In the genomic region with DNA sequence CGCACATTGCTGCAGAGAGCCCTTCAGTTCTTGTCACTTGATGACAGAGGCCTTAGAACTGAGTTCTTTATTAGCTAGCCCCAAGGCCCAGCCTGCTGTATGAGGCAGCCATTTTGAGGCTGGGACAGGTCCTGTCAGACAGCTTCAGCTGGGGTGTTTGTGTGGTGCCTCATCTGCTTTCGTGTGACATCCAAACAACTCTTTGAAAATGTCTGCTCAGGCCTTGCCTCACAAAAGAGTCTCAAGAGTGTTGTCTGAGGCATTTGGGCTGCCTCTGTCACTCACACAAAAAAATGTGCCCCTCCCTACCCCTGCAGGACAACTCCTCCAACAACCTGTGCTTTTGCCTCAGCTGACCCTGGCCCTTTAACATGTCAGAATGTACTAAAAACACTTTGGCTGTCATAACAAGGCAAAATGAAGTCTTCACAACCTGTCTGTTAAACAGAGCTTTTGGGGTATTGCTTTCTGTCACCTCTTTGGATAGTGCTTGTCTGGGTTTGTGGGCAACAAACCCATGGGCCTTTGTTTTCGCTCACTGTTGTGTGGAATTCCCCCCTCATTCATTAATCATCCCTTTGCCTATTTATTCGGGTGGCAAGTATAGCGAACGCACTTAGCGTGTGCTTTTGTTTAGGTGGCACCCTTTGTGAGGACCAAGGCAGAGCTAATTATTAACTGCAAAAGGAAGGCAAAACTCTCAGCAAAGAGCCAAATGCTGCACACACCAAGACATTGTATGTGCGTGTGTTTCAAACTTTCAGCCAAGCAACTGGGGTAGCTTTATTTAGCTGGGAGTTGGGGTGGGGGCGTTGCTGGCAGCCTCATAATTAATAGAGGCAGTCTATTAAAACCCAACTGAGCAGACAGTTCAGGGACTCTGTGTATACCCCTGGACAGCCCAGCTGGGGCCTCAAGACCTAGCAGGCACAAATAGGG, we compare ENCODE assay signal across 9 mouse cellular contexts.
A peak's percentile ranks its signal among the peaks of the same experiment; 100 is the strongest.
DNase-seq lines count a peak whose midpoint lies in the region; ATAC-seq and TF ChIP-seq lines count a peak whose summit lies in the region.
"Had no signal": no experiment of that assay in that cellular context is flagged by ENCODE, and none has a peak within 500 bp of the region (broad histone marks: within the 10 kb centered on the region; RNA-seq: fewer than 3 reads in every experiment).

No protein-coding gene starts in this region.

- H3K27me3 ChIP-seq in kidney, adult 2 months (replicated peaks; ENCODE audit: control insufficient read depth, insufficient read depth, low read length): no peaks in the 10 kb centered on the region
- 0 out of 2 replicates have a peak, but pooled peaks cover 7% of the 10 kb centered on the region for H3K27me3 ChIP-seq in midbrain, embryonic 13.5 days
- H3K27me3 ChIP-seq: liver, embryonic 15.5 days had no signal

- no peak overlapping the region for H3K4me2 ChIP-seq in midbrain, embryonic 13.5 days (replicated peaks)
- H3K4me2 ChIP-seq: liver, embryonic 15.5 days had no signal

- no peak overlapping the region for H3K27ac ChIP-seq in kidney, adult 2 months (ENCODE audit: insufficient read depth, low read depth, low read length)
- peak overlapping the region; percentile 40 for H3K27ac ChIP-seq in midbrain, embryonic 13.5 days
- H3K27ac ChIP-seq: liver, embryonic 15.5 days had no signal

- no peak overlapping the region for H3K9ac ChIP-seq in midbrain, embryonic 13.5 days (replicated peaks)
- H3K9ac ChIP-seq: liver, embryonic 15.5 days had no signal

- TF ChIP-seq POLR2A in kidney, adult 2 months (IDR thresholded peaks at IDR 0.05; ENCODE audit: low read depth, low read length): no peak

- ATAC-seq in midbrain, embryonic 13.5 days: peak; percentile 89

- TF ChIP-seq CTCF in kidney, adult 2 months (conservative IDR thresholded peaks at IDR 0.05; ENCODE audit: insufficient read depth, insufficient read length, low read depth, low read length): no peak

- peak; percentile 6 for DNase-seq in R1 (ENCODE audit: low read depth, low spot score)
- peak; percentile 65 for DNase-seq in embryo, embryonic 9.5 days (ENCODE audit: extremely low spot score)
- DNase-seq in kidney, adult 2 months: peak; percentile 58
- DNase-seq in gastrocnemius, postnatal 4 days (ENCODE audit: low spot score in 2 of 2): no peak
- DNase-seq in cerebellum, postnatal 4 days (ENCODE audit: low spot score in 2 of 2): no peak
- no peak for DNase-seq in urinary bladder, postnatal 10 days (ENCODE audit: low spot score)
- DNase-seq: cerebellum, postnatal 14 days had no signal

- H3K4me3 ChIP-seq in kidney, adult 2 months (ENCODE audit: insufficient read depth, low read depth, low read length): no peak overlapping the region
- no peak overlapping the region for H3K4me3 ChIP-seq in midbrain, embryonic 13.5 days (replicated peaks)
- H3K4me3 ChIP-seq: liver, embryonic 15.5 days had no signal

- no peaks in the 10 kb centered on the region for H3K36me3 ChIP-seq in kidney, adult 2 months (ENCODE audit: control insufficient read depth, insufficient read depth, low read length)
- no peaks in the 10 kb centered on the region for H3K36me3 ChIP-seq in midbrain, embryonic 13.5 days
- H3K36me3 ChIP-seq: liver, embryonic 15.5 days had no signal

- WGBS in kidney, adult 2 months: 50% methylated on average over 9 of the region's 9 CpGs
- 18% methylated on average over 9 of the region's 9 CpGs for WGBS in midbrain, embryonic 13.5 days

- no peaks in the 10 kb centered on the region for H3K9me3 ChIP-seq in midbrain, embryonic 13.5 days
- H3K9me3 ChIP-seq: liver, embryonic 15.5 days had no signal

- H3K4me1 ChIP-seq in kidney, adult 2 months (ENCODE audit: control insufficient read depth, insufficient read depth, low read length): peaks cover 12% of the 10 kb centered on the region; the same call in 1 of the 2 replicates
- peaks cover 23% of the 10 kb centered on the region for H3K4me1 ChIP-seq in midbrain, embryonic 13.5 days (replicated peaks)
- H3K4me1 ChIP-seq: liver, embryonic 15.5 days had no signal

Comparison
In these comparisons a context has a peak if more than half of its experiments do, and no peak if none do; other contexts are left out.
1. DNase-seq: peak in R1 (single experiment), embryo, embryonic 9.5 days (single experiment) and kidney, adult 2 months (single experiment); none in gastrocnemius, postnatal 4 days (0 of 2), cerebellum, postnatal 4 days (0 of 2) and urinary bladder, postnatal 10 days (single experiment).